Mouse (Mus musculus) midbrain, embryonic 11.5 days (tissue): ENCODE measurements around the gene Nrtn. TPM values are rescaled to one million over a fixed set of nuclear protein-coding genes. Genes with fewer than 3 reads are reported as not detected.

Source experiments
- ATAC-seq: fragments of 200-750 bp; cut with Nextera tagmentation; 2 replicates; pipeline ENCODE4 v1.8.0; 2017; ENCODE audit warnings: moderate TSS enrichment, moderate library complexity; ENCODE audit not compliant: low FRiP score
- DNase-seq: peaks from one replicate; pipeline ENCODE4 v3.0.0; 2015; ENCODE audit warnings: low spot score; ENCODE audit errors: missing footprints
- H3K27ac ChIP-seq: fragments of 300-500 bp; sonication (generic); 2 replicates; pipeline ENCODE4 v1.5.1; 2014; ENCODE audit warnings: low read depth, low read length
- H3K27me3 ChIP-seq: fragments of 300-500 bp; sonication (generic); 2 replicates; pipeline ENCODE4 v1.6.1; 2014; ENCODE audit warnings: mild to moderate bottlenecking, low read length, moderate library complexity, mixed read lengths; ENCODE audit not compliant: control insufficient read depth, insufficient read depth
- H3K36me3 ChIP-seq: fragments of 300-500 bp; sonication (generic); 2 replicates; pipeline ENCODE4 v1.6.1; 2014; ENCODE audit warnings: mild to moderate bottlenecking, low read length, moderate library complexity, mixed read lengths; ENCODE audit not compliant: control insufficient read depth, insufficient read depth
- H3K4me1 ChIP-seq: fragments of 300-500 bp; sonication (generic); 2 replicates; pipeline ENCODE4 v1.6.1; 2014; ENCODE audit warnings: low read length; ENCODE audit not compliant: control insufficient read depth, insufficient read depth
- H3K4me2 ChIP-seq: fragments of 300-500 bp; sonication (generic); 2 replicates; pipeline ENCODE4 v1.6.1; 2014; ENCODE audit warnings: mild to moderate bottlenecking, moderate library complexity
- H3K4me3 ChIP-seq: fragments of 300-500 bp; sonication (generic); 2 replicates; pipeline ENCODE4 v1.5.1; 2014; ENCODE audit warnings: low read depth, low read length
- H3K9ac ChIP-seq: fragments of 300-500 bp; sonication (generic); 2 replicates; pipeline ENCODE4 v1.6.1; 2014; ENCODE audit warnings: low read length
- H3K9me3 ChIP-seq: fragments of 300-500 bp; sonication (generic); 2 replicates; pipeline ENCODE4 v1.6.1; 2016; ENCODE audit warnings: low read length; ENCODE audit not compliant: control insufficient read depth
- WGBS: fragments of 180-500 bp; shearing (Covaris S2); extraction: QIAGEN DNeasy Blood & Tissue Kit; methylation state at CpG from one replicate; pipeline ENCODE4 v1.1.7; 2014; 5-methylcytosine and 5-hydroxymethylcytosine counted together
- polyA plus RNA-seq: library from polyadenylated mRNA; unstranded; fragments of >200 nt; fragmentation: Nextera tagmentation; extraction: Ambion mirVana; gene quantifications from 2 replicates; pipeline ENCODE4 v1.2.1, GENCODE M21; 2014

Gene Nrtn
- polyA plus RNA-seq, 1 experiment from 2014 or later, result 9.1 TPM

DNA sequence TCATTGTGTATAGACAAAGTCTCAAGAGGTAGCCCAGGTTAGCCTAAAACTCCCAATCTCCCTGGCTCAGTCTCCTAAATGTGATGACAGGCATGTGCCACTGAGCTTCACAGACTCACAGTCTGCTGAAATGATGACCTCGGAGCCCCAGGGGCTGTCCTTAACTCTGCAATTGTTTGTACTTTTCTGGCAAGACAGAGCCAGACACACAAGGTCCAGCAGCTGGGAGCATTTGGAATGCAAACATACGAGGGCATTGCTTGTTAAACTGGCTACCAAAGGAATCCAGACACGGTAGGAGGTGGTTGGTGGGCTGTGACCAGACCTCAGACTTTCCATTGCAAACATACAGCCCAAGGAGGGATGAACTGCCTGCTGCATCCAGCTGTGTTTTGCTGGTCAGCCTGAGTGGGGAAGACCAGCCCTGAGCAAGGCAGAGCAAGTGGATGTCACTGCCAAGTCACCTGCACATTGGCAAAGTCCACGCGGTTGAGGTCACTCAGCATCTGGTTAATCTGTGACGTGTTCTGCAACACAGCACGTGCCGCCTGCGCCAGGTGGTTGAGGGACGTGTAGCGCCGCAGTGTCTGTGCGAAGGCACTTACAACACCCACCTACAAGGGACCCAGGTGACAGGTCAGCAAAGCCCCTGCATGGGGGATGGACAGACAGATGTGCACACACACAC, 23.1 kb upstream of the Nrtn start:
- peaks cover 6% of the 10 kb centered on the region; the same call in 1 of the 2 replicates for H3K36me3 ChIP-seq
- H3K4me1 ChIP-seq, result peaks cover 10% of the 10 kb centered on the region
- ATAC-seq, result no peak
- H3K4me2 ChIP-seq, result no peak overlapping the region
- H3K4me3 ChIP-seq, result no peak overlapping the region
- H3K9me3 ChIP-seq, result peaks cover 4% of the 10 kb centered on the region; the same call in 1 of the 2 replicates
- 89% methylated on average over 13 of the region's 13 CpGs for WGBS
- H3K27ac ChIP-seq, result no peak overlapping the region
- H3K9ac ChIP-seq, result no peak overlapping the region
- no peaks in the 10 kb centered on the region for H3K27me3 ChIP-seq
- DNase-seq, result no peak

DNA sequence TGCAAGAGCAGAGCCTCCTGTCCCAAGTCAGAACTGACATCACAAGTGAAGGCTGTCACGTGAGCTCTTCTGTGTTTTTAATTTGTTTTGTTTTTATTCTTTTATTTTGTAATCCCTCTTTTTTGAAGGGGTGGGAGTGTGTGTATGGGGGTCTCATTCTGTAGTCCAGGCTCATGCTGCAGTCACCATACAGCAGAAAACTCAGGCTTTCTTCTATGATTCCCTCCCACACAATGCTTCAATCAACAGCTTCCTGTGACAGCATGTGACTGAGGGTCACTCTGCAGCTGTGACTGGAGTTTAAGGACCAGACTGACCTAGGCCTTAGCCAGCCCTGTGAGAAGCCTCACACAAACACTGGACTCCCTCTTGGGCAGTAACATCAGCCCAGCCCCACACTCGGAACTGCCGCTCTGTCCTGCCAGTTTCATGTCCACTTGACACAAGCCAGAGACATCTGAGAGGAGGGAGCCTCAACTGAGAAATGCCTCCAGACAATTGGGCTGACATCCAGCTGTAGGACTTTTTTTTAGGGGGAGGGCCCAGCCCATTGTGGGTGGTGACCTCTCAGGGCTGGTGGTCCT, 21.5 kb upstream of the Nrtn start:
- H3K27me3 ChIP-seq, result no peaks in the 10 kb centered on the region
- peaks cover 6% of the 10 kb centered on the region; the same call in 1 of the 2 replicates for H3K36me3 ChIP-seq
- peaks cover 10% of the 10 kb centered on the region for H3K4me1 ChIP-seq
- peak overlapping the region; percentile 41; the same call in 1 of the 2 replicates for H3K27ac ChIP-seq
- WGBS, result 24% methylated on average over 3 of the region's 3 CpGs
- no peak overlapping the region for H3K9ac ChIP-seq
- no peak overlapping the region for H3K4me2 ChIP-seq
- ATAC-seq, result peak; percentile 77
- H3K4me3 ChIP-seq, result no peak overlapping the region
- peaks cover 4% of the 10 kb centered on the region; the same call in 1 of the 2 replicates for H3K9me3 ChIP-seq
- peak; percentile 87 for DNase-seq

DNA sequence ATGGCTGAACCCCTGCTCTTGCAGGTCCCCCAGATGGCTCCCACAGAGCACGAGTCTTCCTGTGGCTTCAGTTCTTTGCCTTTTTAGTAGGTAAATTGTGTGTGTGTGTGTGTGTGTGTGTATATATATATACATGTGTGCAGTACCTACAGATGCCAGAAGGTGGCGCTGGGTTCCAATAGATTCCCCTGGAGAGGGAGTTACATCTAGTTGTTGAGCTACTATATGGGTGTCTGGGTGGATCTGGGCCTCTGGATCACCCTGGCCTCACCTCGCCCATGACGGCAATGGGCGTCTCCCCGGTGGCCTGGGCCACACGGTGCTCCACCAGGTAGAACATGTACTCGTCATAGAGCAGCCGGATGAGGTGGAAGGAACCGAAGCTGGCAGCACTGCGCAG, 20.2 kb upstream of the Nrtn start:
- ATAC-seq (no peak), DNase-seq (no peak)
- H3K36me3 ChIP-seq, result peaks cover 6% of the 10 kb centered on the region; the same call in 1 of the 2 replicates
- no peak overlapping the region for H3K9ac ChIP-seq
- no peak overlapping the region for H3K27ac ChIP-seq
- H3K9me3 ChIP-seq, result peaks cover 4% of the 10 kb centered on the region; the same call in 1 of the 2 replicates
- no peak overlapping the region for H3K4me3 ChIP-seq
- no peak overlapping the region for H3K4me2 ChIP-seq
- no peaks in the 10 kb centered on the region for H3K27me3 ChIP-seq
- H3K4me1 ChIP-seq, result peaks cover 10% of the 10 kb centered on the region
- WGBS, result 93% methylated on average over 11 of the region's 11 CpGs

DNA sequence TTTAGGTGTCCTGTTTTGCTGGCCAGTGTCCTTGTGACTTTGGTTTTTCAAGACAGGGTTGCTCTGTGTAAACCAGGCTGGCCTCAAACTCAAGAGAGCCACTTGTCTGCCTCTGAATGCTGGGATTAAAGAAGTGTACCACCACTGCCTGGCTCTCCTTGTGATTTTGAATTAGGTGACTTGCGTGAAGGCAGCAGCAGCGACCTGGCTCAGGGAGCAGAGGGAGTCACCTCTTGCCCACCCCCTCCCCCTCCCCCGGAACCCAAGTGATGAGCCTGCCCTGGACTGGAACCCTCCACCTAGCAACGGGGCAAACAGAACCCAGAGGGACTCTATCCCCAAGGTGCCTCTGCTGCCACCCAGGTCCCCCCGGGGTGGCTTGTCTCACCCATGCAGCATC, 12.6 kb upstream of the Nrtn start, which contains the start of gene Prr22:
Prr22 (plus strand) TSS at position 301 of the 400 bp plus-strand sequence.
- ATAC-seq, result no peak
- Histone ChIP-seq H3K27ac (no peak within 1 kb of the TSS), H3K9ac (no peak within 1 kb of the TSS), H3K4me2 (no peak within 1 kb of the TSS), H3K27me3 (no peaks in the 10 kb centered on the region), H3K9me3 (no peaks in the 10 kb centered on the region), H3K4me3 (no peak within 1 kb of the TSS), H3K4me1 (peaks cover 5% of the 10 kb centered on the region), H3K36me3 (peaks cover 12% of the 10 kb centered on the region)
- DNase-seq, result no peak
- 93% methylated on average over 5 of the region's 5 CpGs for WGBS

DNA sequence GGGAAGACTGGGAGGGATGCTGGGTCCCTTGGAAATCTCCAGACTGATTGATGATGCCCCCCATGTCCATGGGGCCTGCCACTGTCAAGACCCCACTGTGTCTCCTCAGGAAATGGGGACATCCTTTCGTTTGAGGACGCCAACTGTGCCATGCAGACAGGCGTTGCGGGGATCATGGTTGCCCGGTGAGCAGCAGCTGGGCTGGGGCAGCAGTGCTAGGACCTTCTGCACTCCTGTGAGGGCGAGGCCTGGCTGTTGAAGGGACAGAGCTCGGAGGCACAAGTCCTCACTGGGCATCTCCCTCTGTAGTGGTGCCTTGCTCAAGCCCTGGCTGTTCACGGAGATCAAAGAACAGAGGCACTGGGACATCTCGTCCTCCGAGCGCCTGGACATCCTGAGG, 11.6 kb upstream of the Nrtn start:
- 96% methylated on average over 11 of the region's 11 CpGs for WGBS

DNA sequence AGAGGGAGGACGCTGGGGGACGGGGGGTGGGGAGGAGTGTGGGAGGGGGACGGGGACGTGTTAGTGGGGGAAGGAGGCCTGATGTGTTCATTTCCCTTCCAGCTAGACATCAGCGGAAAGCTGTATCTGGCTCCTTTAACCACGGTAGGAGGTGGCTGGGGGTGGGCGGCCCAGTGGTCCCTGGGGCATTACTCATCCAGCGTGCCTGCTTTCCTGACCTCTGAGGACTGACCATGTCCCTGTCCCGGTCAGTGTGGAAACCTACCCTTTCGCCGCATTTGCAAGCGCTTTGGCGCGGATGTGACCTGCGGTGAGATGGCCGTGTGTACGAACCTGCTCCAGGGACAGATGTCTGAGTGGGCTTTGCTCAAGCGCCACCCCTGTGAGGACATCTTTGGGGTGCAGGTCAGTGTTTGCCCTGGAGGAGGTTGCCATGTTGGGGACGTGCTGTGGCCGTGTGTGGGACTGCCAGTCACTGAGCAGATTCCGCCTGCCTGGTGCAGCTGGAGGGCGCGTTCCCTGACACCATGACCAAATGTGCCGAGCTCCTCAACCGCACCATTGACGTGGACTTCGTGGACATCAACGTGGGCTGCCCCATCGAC, 10.3 kb upstream of the Nrtn start:
- H3K4me3 ChIP-seq, result no peak overlapping the region
- no peaks in the 10 kb centered on the region for H3K27me3 ChIP-seq
- peaks cover 10% of the 10 kb centered on the region for H3K4me1 ChIP-seq
- no peak overlapping the region for H3K9ac ChIP-seq
- 96% methylated on average over 29 of the region's 29 CpGs for WGBS
- H3K9me3 ChIP-seq, result no peaks in the 10 kb centered on the region
- DNase-seq, result no peak
- no peak overlapping the region for H3K27ac ChIP-seq
- H3K36me3 ChIP-seq, result peaks cover 12% of the 10 kb centered on the region
- no peak for ATAC-seq
- H3K4me2 ChIP-seq, result no peak overlapping the region

More for the DNA sequence above, 11.6 kb upstream of the Nrtn start:
- Histone ChIP-seq H3K27me3 (no peaks in the 10 kb centered on the region), H3K27ac (no peak overlapping the region), H3K4me1 (peaks cover 5% of the 10 kb centered on the region), H3K4me2 (no peak overlapping the region), H3K9me3 (no peaks in the 10 kb centered on the region), H3K4me3 (no peak overlapping the region), H3K36me3 (peaks cover 12% of the 10 kb centered on the region), H3K9ac (no peak overlapping the region)
- ATAC-seq, result no peak
- DNase-seq, result no peak

DNA sequence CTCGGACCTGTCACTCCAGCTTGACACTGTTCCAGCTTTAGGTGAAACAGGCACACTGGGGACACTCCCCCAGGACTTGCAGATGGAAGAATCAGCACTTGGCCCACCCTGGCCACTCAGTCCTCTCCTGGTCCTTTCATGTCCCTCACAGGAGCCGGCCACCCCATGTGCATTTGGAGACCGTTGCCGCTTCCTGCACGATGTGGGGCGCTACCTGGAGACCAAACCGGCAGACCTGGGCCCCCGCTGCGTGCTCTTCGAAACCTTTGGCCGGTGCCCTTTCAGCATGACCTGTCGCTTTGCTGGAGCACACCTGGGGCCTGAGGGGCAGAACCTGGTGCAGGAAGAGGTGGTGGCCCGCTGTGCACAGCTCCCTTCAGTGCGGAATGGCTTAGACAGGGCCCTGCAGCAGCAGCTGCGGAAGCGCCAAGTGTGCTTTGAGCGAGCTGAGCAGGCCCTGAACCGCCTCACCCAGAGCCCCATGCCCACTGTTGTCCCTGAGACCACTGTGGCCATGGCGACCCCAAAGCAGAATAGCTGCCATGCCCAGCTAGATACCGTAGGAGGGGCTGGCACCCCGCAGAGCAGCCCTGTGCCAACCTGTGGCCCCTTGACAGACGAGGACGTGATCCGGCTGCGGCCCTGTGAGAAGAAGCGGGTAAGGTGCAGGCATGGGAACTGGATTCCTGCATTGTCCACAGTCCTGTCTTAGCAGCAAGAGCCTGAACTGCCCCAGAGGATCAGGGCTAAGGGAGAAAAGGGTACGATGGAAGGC, 9.5 kb upstream of the Nrtn start:
- no peak overlapping the region for H3K9ac ChIP-seq
- 94% methylated on average over 27 of the region's 27 CpGs for WGBS
- H3K4me3 ChIP-seq, result no peak overlapping the region
- H3K4me2 ChIP-seq, result no peak overlapping the region
- ATAC-seq (no peak), DNase-seq (no peak)
- H3K27ac ChIP-seq, result no peak overlapping the region
- peaks cover 16% of the 10 kb centered on the region for H3K4me1 ChIP-seq
- H3K9me3 ChIP-seq, result no peaks in the 10 kb centered on the region
- peaks cover 12% of the 10 kb centered on the region for H3K36me3 ChIP-seq
- no peaks in the 10 kb centered on the region for H3K27me3 ChIP-seq

DNA sequence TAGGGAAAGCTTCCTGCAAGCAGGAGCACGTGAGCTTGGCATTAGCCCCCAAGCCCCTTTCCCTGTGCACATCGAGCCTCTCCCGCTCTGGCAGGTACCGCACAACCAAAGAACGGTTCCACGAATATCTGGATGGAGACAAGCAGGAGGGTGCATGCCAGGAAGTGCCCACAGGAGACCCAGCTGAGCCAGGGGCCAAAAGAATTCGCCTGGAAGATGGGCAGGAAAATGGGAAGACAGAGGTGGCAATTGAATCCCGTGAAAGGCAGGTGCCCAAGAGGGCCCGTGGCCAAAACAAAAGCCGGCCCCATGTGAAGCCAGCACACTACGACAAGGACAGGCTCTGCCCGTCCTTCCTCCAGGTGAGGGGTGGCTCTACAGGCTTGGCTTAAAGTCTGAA, 8.1 kb upstream of the Nrtn start:
- Histone ChIP-seq H3K4me3 (peak overlapping the region; percentile 77), H3K9ac (peak overlapping the region; percentile 86), H3K27me3 (no peaks in the 10 kb centered on the region; the same call in 1 of the 2 replicates), H3K4me1 (peaks cover 19% of the 10 kb centered on the region), H3K27ac (no peak overlapping the region), H3K4me2 (peak overlapping the region; percentile 71), H3K9me3 (no peaks in the 10 kb centered on the region), H3K36me3 (peaks cover 12% of the 10 kb centered on the region)
- 0 out of 2 replicates have a peak, but pooled peaks have one; percentile 1 for ATAC-seq
- no peak for DNase-seq
- 60% methylated on average over 12 of the region's 12 CpGs for WGBS
